Mouse (Mus musculus) hindbrain, embryonic 16.5 days (tissue): Measurements from ENCODE around the gene Ppp4r2. TPM values are rescaled to one million over a fixed set of nuclear protein-coding genes. Genes with fewer than 3 reads are reported as not detected.

ENCODE experiments used
- ATAC-seq: fragments of 200-750 bp; cut with Nextera tagmentation; 2 replicates; pipeline ENCODE4 v1.8.0; 2017; ENCODE audit warnings: moderate TSS enrichment, moderate library complexity
- H3K27ac ChIP-seq: fragments of 300-500 bp; sonication (generic); 2 replicates; pipeline ENCODE4 v1.5.1; 2014; ENCODE audit warnings: low read depth, mild to moderate bottlenecking, control low read depth, low read length, moderate library complexity
- H3K27me3 ChIP-seq: fragments of 300-500 bp; sonication (generic); replicated peaks from 2 replicates; pipeline ENCODE4 v1.6.1; 2014; ENCODE audit warnings: low read length; ENCODE audit not compliant: control insufficient read depth, insufficient read depth
- H3K36me3 ChIP-seq: fragments of 300-500 bp; sonication (generic); 2 replicates; pipeline ENCODE4 v1.6.1; 2014; ENCODE audit warnings: mild to moderate bottlenecking, low read length, moderate library complexity, mixed read lengths; ENCODE audit not compliant: control insufficient read depth, insufficient read depth
- H3K4me1 ChIP-seq: fragments of 300-500 bp; sonication (generic); 2 replicates; pipeline ENCODE4 v1.6.1; 2014; ENCODE audit warnings: low read depth, low read length; ENCODE audit not compliant: control insufficient read depth, insufficient read depth
- H3K4me2 ChIP-seq: fragments of 300-500 bp; sonication (generic); 2 replicates; pipeline ENCODE4 v1.6.1; 2014; ENCODE audit warnings: mild to moderate bottlenecking, low read length, control low read depth, moderate library complexity
- H3K4me3 ChIP-seq: fragments of 300-500 bp; sonication (generic); 2 replicates; pipeline ENCODE4 v1.5.1; 2014; ENCODE audit warnings: mild to moderate bottlenecking, low read length, control low read depth, moderate library complexity
- H3K9ac ChIP-seq: fragments of 300-500 bp; sonication (generic); 2 replicates; pipeline ENCODE4 v1.6.1; 2014; ENCODE audit warnings: low read depth, mild to moderate bottlenecking, control low read depth, low read length, moderate library complexity
- H3K9me3 ChIP-seq: fragments of 300-500 bp; sonication (generic); 2 replicates; pipeline ENCODE4 v1.6.1; 2014; ENCODE audit warnings: mild to moderate bottlenecking, low read length, moderate library complexity; ENCODE audit not compliant: control insufficient read depth
- WGBS: fragments of 180-500 bp; shearing (Covaris S2); extraction: QIAGEN DNeasy Blood & Tissue Kit; methylation state at CpG from one replicate; pipeline ENCODE4 v1.1.7; 2014; 5-methylcytosine and 5-hydroxymethylcytosine counted together
- polyA plus RNA-seq: library from polyadenylated mRNA; unstranded; fragments of >200 nt; fragmentation: Nextera tagmentation; extraction: Ambion mirVana; gene quantifications from 2 replicates; pipeline ENCODE4 v1.2.1, GENCODE M21; 2015

Ppp4r2 gene
- 12.3 and 14.1 TPM in 2 replicates for polyA plus RNA-seq

DNA sequence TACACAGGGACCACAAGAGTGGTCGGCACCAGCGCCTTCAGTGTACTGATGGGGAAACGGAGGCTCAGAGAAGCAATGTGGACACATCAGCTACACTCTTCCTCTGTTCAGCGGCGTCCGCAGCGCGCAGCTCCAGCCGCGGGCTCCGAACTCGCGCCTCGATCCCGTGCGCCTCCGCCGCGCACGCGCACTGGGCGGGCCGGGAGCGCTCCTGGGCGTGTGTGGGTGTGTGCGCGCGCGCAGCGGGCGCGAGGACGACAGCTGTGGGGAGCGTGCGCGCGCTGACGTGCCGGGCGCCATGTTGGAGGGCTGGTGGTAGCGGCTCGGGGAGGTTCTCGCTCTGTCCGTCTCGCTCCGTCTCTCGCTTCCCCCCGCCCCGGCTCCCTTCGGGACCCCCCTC lies at the start of gene Ppp4r2:
Gene Ppp4r2, plus strand, starts transcription at position 268 of the 400 bp plus-strand sequence.
- under 1% methylated on average over 40 of the region's 50 CpGs for WGBS
- peak; percentile 95 for ATAC-seq
- H3K27ac ChIP-seq: peak within 1 kb of the TSS; percentile 94

DNA sequence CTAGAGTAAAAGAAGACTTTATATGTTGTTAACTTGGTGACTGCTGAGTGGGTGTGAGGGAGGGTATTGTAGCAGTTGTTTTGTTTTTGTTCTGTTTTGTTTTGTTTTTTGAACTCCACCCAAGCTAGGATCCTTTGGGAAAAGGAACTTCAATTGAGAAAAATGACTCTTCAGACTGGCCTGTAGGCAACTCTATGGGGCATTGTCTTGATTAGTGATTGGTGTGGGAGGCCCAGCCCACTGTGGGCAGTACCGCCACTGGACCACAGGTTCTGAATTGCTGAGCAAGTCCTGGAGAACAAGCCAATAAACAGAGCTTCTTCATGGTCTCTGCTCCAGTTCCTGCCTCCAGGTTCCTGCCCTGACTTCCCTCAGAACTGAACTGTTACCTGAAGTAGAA lies 45.7 kb upstream of the Ppp4r2 start:
- no peak overlapping the region for H3K9ac ChIP-seq
- ATAC-seq: no peak
- 80% methylated on average over 1 of the region's 1 CpGs for WGBS
- H3K4me3 ChIP-seq: no peak overlapping the region
- peaks cover 3% of the 10 kb centered on the region; the same call in 1 of the 2 replicates for H3K9me3 ChIP-seq
- no peaks in the 10 kb centered on the region for H3K36me3 ChIP-seq
- no peaks in the 10 kb centered on the region for H3K4me1 ChIP-seq
- no peak overlapping the region for H3K4me2 ChIP-seq
- H3K27ac ChIP-seq: no peak overlapping the region
- no peaks in the 10 kb centered on the region for H3K27me3 ChIP-seq

More for the DNA sequence above, at the start of gene Ppp4r2:
- Histone ChIP-seq H3K9ac (peak within 1 kb of the TSS; percentile 90), H3K4me3 (peak within 1 kb of the TSS; percentile 81), H3K4me1 (peaks cover 22% of the 10 kb centered on the region), H3K4me2 (peak within 1 kb of the TSS; percentile 65), H3K36me3 (peaks cover 16% of the 10 kb centered on the region), H3K27me3 (no peaks in the 10 kb centered on the region), H3K9me3 (no peaks in the 10 kb centered on the region)

DNA sequence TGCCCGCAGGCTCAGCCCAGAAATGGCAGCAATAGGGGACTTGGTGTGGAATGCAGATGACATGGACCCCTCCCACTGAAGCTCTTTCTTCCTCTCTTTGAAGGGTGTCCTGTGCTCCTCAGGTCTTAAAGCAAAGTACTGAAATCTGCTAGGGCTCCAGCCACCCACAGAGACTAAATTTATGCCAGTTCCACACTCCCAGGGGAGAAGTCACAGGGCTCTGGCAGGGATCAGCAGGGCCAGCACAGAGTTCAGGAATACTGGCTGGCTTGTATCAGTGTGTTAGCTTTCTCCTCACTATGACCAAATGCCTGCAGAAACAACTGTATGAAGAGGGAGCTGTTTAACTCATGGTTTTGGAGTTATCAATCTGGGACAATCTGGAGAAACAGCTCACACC lies 44.3 kb upstream of the Ppp4r2 start:
- Histone ChIP-seq H3K4me3 (no peak overlapping the region), H3K36me3 (no peaks in the 10 kb centered on the region), H3K4me1 (no peaks in the 10 kb centered on the region), H3K4me2 (no peak overlapping the region), H3K9me3 (peaks cover 3% of the 10 kb centered on the region; the same call in 1 of the 2 replicates), H3K27me3 (no peaks in the 10 kb centered on the region), H3K9ac (no peak overlapping the region), H3K27ac (no peak overlapping the region)
- WGBS: 82% methylated on average over 1 of the region's 1 CpGs
- ATAC-seq: no peak

DNA sequence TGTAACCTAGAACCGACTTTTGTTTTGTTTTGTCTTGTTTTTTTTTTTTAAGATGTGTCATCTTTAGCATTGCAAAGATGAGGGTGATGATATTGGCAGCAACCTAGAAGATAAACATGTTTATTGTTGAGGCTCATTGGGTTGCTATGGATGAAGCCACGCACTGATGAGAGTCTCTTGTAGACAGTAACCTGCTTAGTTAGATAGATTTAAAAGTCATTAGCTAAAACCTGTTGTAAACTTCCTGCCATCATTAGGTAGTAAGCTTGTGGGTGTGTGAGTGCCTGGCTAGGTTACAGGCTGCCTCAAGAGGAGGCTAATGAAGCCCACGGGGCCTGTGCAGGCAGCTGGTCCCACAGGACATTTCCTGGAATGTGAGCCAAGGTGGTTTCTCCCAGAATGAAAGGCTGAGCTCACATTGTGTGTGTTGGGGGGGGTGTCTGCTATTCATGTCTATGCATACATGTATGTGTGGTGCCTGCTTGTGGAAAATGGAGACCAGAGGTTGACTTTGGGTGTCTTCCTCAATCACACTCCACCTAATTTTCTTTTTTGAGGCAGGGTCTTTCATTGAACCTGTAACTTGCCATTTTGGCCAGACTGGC lies 41.3 kb upstream of the Ppp4r2 start:
- Histone ChIP-seq H3K4me3 (no peak overlapping the region), H3K36me3 (no peaks in the 10 kb centered on the region), H3K4me2 (no peak overlapping the region), H3K27ac (no peak overlapping the region), H3K27me3 (no peaks in the 10 kb centered on the region), H3K9ac (no peak overlapping the region), H3K4me1 (no peaks in the 10 kb centered on the region), H3K9me3 (no peaks in the 10 kb centered on the region)
- WGBS: 85% methylated on average over 3 of the region's 3 CpGs
- ATAC-seq: no peak

DNA sequence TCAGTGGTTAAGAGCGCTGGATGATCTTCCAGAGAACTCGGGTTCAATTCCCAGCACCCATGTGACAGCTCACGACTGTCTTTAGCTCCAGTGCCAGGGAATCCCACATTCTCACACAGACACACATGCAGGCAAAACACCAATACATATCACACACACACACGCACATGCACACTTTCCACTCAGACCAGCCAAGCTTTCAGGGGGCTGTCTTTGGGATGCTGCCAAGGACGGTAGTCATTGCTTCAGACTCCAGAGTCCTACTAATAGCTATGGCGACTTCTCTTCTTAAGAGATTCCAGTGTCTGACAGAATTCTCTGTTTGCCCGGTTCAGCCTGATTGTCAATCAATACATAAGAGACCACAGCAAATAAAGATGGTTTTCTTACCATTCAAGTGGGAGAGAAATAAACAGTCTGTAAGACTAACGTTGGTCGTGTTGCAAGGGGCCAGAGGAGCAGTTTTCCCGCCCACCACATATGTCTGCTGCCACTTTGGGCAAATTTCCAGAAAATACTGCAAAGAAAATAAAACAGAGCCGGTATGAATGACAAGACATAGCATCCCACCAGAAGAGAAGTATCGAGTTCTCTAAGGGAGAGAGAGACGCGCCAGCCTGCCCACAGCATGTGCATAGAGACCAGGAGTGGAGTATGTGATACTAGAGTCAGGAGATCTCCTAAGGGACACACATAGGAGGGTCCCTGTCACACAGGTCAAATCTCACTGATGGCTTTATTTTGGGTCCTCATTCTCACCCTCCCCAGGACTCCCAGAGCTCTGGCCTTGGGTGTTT lies 40.3 kb upstream of the Ppp4r2 start:
- no peak for ATAC-seq

DNA sequence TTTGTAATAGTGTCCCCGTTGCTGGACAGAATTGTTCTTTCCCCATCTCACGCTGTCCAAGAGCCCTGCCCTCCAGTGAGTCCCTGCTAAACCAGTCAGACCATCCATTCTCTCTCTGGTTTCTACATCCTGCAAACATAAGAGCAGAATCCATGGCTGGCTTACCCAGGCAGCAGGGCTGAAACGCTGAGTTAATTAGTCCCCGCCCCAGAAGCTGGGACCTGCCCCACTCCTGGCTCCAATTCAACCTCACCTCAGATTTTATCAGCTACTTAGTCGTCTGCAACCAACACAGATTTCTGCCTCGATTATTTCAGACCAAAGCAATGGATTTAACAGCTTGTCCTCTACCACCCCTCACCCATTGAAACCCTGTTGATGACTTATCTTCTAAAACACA lies 37.6 kb upstream of the Ppp4r2 start:
- no peak overlapping the region for H3K4me2 ChIP-seq
- H3K27ac ChIP-seq: no peak overlapping the region
- H3K9me3 ChIP-seq: no peaks in the 10 kb centered on the region
- no peak overlapping the region for H3K4me3 ChIP-seq
- no peak overlapping the region for H3K9ac ChIP-seq
- no peak for ATAC-seq
- no peaks in the 10 kb centered on the region for H3K27me3 ChIP-seq
- WGBS: 58% methylated on average over 6 of the region's 6 CpGs
- no peaks in the 10 kb centered on the region for H3K36me3 ChIP-seq
- no peaks in the 10 kb centered on the region for H3K4me1 ChIP-seq

More for the DNA sequence above, 40.3 kb upstream of the Ppp4r2 start:
- Histone ChIP-seq H3K4me3 (no peak overlapping the region), H3K4me1 (no peaks in the 10 kb centered on the region), H3K4me2 (no peak overlapping the region), H3K9me3 (no peaks in the 10 kb centered on the region), H3K36me3 (no peaks in the 10 kb centered on the region), H3K9ac (no peak overlapping the region), H3K27me3 (no peaks in the 10 kb centered on the region), H3K27ac (no peak overlapping the region)
- WGBS: 68% methylated on average over 14 of the region's 14 CpGs

DNA sequence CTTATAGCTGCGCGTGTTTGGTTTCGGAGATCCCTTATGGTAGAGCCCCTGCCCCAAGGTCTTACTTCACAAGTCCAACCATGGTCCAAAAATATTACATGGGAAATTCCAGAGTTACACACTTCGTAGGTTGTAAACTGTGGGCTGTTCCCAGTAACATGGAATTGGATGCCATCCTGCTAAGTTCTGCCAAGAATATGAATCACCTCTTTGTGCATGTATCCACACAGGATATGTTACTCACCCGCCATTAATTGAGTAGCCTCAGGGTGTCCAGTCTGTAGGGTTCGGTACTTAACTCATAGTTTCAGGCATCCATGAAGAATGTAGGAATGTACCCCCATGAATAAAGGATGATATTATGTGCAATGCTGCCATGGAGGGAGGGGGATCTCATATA lies 34.1 kb upstream of the Ppp4r2 start:
- Histone ChIP-seq H3K4me2 (no peak overlapping the region), H3K9me3 (no peaks in the 10 kb centered on the region), H3K27me3 (no peaks in the 10 kb centered on the region), H3K27ac (no peak overlapping the region), H3K4me1 (no peaks in the 10 kb centered on the region), H3K4me3 (no peak overlapping the region), H3K36me3 (no peaks in the 10 kb centered on the region), H3K9ac (no peak overlapping the region)
- 85% methylated on average over 6 of the region's 6 CpGs for WGBS
- ATAC-seq: no peak

DNA sequence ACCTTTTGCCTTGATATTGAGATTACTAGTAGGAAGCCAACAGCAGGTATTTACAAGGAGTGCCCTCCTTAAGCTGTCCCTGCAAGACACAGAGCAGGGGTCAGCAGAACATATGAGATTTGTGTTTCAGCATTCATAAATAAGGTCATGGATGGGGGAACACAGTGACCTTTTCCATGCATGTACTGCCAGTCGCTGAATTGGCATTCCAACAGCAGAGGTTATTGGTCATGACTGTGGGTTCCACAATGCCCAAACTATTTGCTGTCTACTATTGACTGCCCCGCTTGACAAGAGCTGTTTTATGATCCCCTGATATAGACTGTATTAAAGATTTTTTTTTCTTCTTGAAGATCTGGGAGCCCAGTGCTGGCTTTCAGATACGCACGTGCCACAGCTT lies 33.7 kb upstream of the Ppp4r2 start:
- Histone ChIP-seq H3K27me3 (no peaks in the 10 kb centered on the region), H3K27ac (no peak overlapping the region), H3K9me3 (no peaks in the 10 kb centered on the region), H3K4me3 (no peak overlapping the region), H3K36me3 (no peaks in the 10 kb centered on the region), H3K4me2 (no peak overlapping the region), H3K9ac (no peak overlapping the region), H3K4me1 (no peaks in the 10 kb centered on the region)
- no peak for ATAC-seq
- 87% methylated on average over 4 of the region's 4 CpGs for WGBS

DNA sequence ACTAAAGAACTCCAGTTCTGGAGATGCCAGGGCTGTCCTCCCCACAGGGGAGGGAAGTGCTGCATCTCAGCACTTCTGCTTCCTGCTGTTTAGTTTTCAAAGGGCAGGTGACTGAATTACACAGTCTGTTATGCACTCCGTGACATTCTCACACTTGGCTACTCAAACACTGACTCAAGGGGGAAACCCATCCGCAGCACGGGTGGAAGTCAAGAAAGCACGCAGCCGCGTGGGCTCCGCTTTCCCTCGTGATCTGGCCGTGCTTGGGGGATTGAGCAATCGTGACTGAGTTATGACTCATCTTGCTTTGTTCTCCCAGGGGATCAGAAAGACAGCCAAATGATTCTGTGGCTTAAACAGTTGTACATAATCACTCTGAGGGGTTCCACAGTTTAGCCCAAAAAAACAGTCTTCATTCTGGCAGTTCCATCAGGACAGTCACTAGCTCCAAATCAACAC lies 32.9 kb upstream of the Ppp4r2 start:
- H3K4me3 ChIP-seq: no peak overlapping the region

More for the DNA sequence above, 32.9 kb upstream of the Ppp4r2 start:
- Histone ChIP-seq H3K4me1 (no peaks in the 10 kb centered on the region), H3K36me3 (no peaks in the 10 kb centered on the region), H3K27me3 (no peaks in the 10 kb centered on the region), H3K4me2 (no peak overlapping the region; the same call in 1 of the 2 replicates), H3K27ac (no peak overlapping the region), H3K9ac (no peak overlapping the region), H3K9me3 (no peaks in the 10 kb centered on the region)
- WGBS: 48% methylated on average over 10 of the region's 10 CpGs
- ATAC-seq: no peak
